Mouse (Mus musculus): ENCODE measurements around the gene Shroom1.

Gene Shroom1

GRCm38 (mm10) chr11:53446183-53446582, 10.8 kb upstream of the Shroom1 start:
- no peak for DNase-seq (ENCODE audit: low spot score)

- DNase-seq (ENCODE audit: low spot score), result no peak
These were observed 9.0 kb upstream of the Shroom1 start for GRCm38 (mm10) chr11:53447996-53448395.

- no peak for DNase-seq (ENCODE audit: low spot score)
These were observed 8.5 kb upstream of the Shroom1 start for GRCm38 (mm10) chr11:53448529-53448928.

GRCm38 (mm10) chr11:53450070-53450705, 6.8 kb upstream of the Shroom1 start:
- DNase-seq (ENCODE audit: low spot score), result no peak

GRCm38 (mm10) chr11:53451361-53451760, 5.6 kb upstream of the Shroom1 start:
- no peak for DNase-seq (ENCODE audit: low spot score)

- no peak for DNase-seq (ENCODE audit: low spot score)
These were observed 4.6 kb upstream of the Shroom1 start for GRCm38 (mm10) chr11:53452396-53452795.

- DNase-seq (ENCODE audit: low spot score), result no peak
These were observed 4.0 kb upstream of the Shroom1 start for GRCm38 (mm10) chr11:53453031-53453430.

- DNase-seq (ENCODE audit: low spot score), result no peak
These were observed 458 bp downstream of the Shroom1 start for GRCm38 (mm10) chr11:53457372-53457954.

GRCm38 (mm10) chr11:53458996-53459395, 2.0 kb downstream of the Shroom1 start:
- DNase-seq (ENCODE audit: low spot score), result no peak

- no peak for DNase-seq (ENCODE audit: low spot score)
These were observed 3.2 kb downstream of the Shroom1 start for GRCm38 (mm10) chr11:53460192-53460591.

- DNase-seq (ENCODE audit: low spot score), result no peak
These were observed 4.7 kb downstream of the Shroom1 start for GRCm38 (mm10) chr11:53461727-53462126.

GRCm38 (mm10) chr11:53463551-53464424, 6.8 kb downstream of the Shroom1 start:
- no peak for DNase-seq (ENCODE audit: low spot score)

- peak; percentile 54 for DNase-seq (ENCODE audit: low spot score)
These were observed 9.4 kb downstream of the Shroom1 start for GRCm38 (mm10) chr11:53466231-53466971.

GRCm38 (mm10) chr11:53469294-53469967, 12.4 kb downstream of the Shroom1 start:
- no peak for DNase-seq (ENCODE audit: low spot score)

GRCm38 (mm10) chr11:53469968-53470695, 13.1 kb downstream of the Shroom1 start, which contains the start of gene Gm9837:
Gene Gm9837, minus strand, starts transcription at chr11:53470479.
- DNase-seq (ENCODE audit: low spot score), result peak; percentile 72

- DNase-seq (ENCODE audit: low spot score), result no peak
These were observed 15.7 kb downstream of the Shroom1 start for GRCm38 (mm10) chr11:53472709-53473108.

- DNase-seq (ENCODE audit: low spot score), result no peak
These were observed 18.6 kb downstream of the Shroom1 start for GRCm38 (mm10) chr11:53475620-53476019.

GRCm38 (mm10) chr11:53477833-53478232, 20.8 kb downstream of the Shroom1 start:
- DNase-seq (ENCODE audit: low spot score), result no peak

GRCm38 (mm10) chr11:53478383-53479170, 21.6 kb downstream of the Shroom1 start:
- DNase-seq (ENCODE audit: low spot score), result no peak

GRCm38 (mm10) chr11:53479171-53479782, 22.3 kb downstream of the Shroom1 start:
- no peak for DNase-seq (ENCODE audit: low spot score)
